Mouse (Mus musculus) heart, embryonic 16.5 days (tissue): ENCODE data around the gene Setd1a. TPM values are rescaled to one million over a fixed set of nuclear protein-coding genes. Genes with fewer than 3 reads are reported as not detected.
"Not testable (repeated sequence)": the region's sequence is repeated elsewhere in the genome, so short reads cannot be mapped to it uniquely, and the experiment has no call there.

Experiments used
- ATAC-seq: fragments of 200-750 bp; cut with Nextera tagmentation; replicated peaks from 2 replicates; pipeline ENCODE4 v1.8.0; 2017; ENCODE audit warnings: moderate number of reproducible peaks; ENCODE audit not compliant: insufficient read depth, low FRiP score; ENCODE audit errors: extremely low read depth
- H3K27ac ChIP-seq: fragments of 300-500 bp; sonication (generic); 2 replicates; pipeline ENCODE4 v1.5.1; 2014; ENCODE audit warnings: mild to moderate bottlenecking, low read length, control low read depth, moderate library complexity
- H3K27me3 ChIP-seq: fragments of 300-500 bp; sonication (generic); 2 replicates; pipeline ENCODE4 v1.6.1; 2014; ENCODE audit warnings: low read length, mixed read lengths; ENCODE audit not compliant: control insufficient read depth, insufficient read depth
- H3K36me3 ChIP-seq: fragments of 300-500 bp; sonication (generic); 2 replicates; pipeline ENCODE4 v1.6.1; 2014; ENCODE audit not compliant: control insufficient read depth, insufficient read depth
- H3K4me1 ChIP-seq: fragments of 300-500 bp; sonication (generic); 2 replicates; pipeline ENCODE4 v1.6.1; 2014; ENCODE audit warnings: low read length, mixed read lengths; ENCODE audit not compliant: control insufficient read depth, insufficient read depth
- H3K4me2 ChIP-seq: fragments of 300-500 bp; sonication (generic); 2 replicates; pipeline ENCODE4 v1.6.1; 2014; ENCODE audit warnings: low read depth, mild to moderate bottlenecking, control low read depth, low read length
- H3K4me3 ChIP-seq: fragments of 300-500 bp; sonication (generic); 2 replicates; pipeline ENCODE4 v1.5.1; 2014; ENCODE audit warnings: mild to moderate bottlenecking, control low read depth, low read length
- H3K9ac ChIP-seq: fragments of 300-500 bp; sonication (generic); 2 replicates; pipeline ENCODE4 v1.6.1; 2014; ENCODE audit warnings: low read length, control low read depth
- H3K9me3 ChIP-seq: fragments of 300-500 bp; sonication (generic); replicated peaks from 2 replicates; pipeline ENCODE4 v1.6.1; 2016; ENCODE audit warnings: low read length; ENCODE audit not compliant: control insufficient read depth
- WGBS: fragments of 180-500 bp; shearing (Covaris S2); extraction: QIAGEN DNeasy Blood & Tissue Kit; methylation state at CpG from one replicate; pipeline ENCODE4 v1.1.7; 2014; 5-methylcytosine and 5-hydroxymethylcytosine counted together
- polyA plus RNA-seq: library from polyadenylated mRNA; unstranded; fragments of >200 nt; fragmentation: Nextera tagmentation; extraction: Ambion mirVana; gene quantifications from 2 replicates; pipeline ENCODE4 v1.2.1, GENCODE M21; 2015

Setd1a gene
- polyA plus RNA-seq, 1 experiment from 2014 or later: 10.3 TPM

DNA sequence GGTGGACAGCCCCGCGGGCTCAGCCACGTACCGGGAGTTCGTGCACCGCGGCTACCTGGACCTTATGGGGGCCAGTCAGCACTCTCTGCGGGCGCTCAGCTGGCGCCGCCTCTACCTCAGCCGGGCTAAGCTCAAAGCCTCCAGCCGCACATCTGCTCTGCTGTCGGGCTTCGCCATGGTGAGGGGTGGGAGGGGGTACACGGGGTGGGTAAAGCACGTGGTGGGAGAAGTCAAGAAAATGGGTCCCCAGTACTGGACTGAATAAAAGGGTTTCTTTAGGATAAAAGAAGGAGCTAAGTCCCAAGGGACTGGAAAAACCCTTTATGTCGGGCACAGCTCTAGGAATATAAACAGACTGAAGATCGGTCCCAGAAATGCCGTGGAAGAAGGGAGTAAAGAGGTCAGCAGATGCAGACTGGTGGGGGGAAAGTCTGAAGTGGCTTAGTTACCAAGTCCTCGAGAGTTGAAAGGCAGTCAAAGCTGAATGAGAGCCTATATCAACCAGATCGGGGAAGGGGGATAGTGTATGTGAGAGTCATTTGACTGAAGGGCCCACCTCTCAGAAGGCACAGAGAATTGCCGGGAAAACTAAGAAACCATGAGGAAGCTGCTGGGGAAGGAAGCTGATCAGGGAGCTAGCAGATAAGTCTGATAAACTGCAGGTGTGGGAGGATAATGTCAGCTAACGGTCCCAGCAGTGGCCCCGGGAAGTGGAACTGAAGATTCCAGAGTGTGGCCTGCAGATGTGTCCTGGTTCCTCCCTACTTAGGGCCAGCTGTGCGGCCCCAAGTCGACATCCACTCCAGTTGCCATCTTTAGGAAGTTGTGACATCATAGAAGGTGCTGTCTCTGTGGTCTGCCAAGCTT, 6.2 kb upstream of the Setd1a start:
- under 1% methylated on average over 27 of the region's 27 CpGs for WGBS

DNA sequence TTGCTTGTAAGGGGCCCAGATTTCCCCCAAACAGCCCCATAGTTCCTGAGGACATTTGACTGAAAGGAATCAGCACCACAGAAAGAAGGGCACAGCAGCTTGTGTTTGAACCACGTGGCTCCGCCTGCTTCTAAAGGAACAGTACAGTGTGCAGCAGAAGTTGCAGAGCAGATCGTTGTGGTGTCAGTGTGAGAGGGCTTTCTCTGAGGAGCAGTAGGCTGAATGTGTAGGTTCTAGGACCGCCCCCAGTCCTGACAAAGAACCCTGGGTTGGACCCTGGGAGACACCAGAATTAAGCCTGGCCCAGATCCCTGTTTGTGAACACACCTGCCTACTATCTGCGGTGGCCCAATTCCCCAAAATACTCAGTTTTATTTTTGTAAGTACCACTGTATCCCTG, 5.2 kb upstream of the Setd1a start:
- Histone ChIP-seq H3K9me3 (no peaks in the 10 kb centered on the region), H3K9ac (no peak overlapping the region), H3K36me3 (peaks cover 6% of the 10 kb centered on the region), H3K27me3 (no peaks in the 10 kb centered on the region), H3K4me2 (peak overlapping the region; percentile 85; the same call in 1 of the 2 replicates), H3K27ac (no peak overlapping the region), H3K4me3 (peak overlapping the region; percentile 69; the same call in 1 of the 2 replicates), H3K4me1 (peaks cover 8% of the 10 kb centered on the region)
- 61% methylated on average over 5 of the region's 5 CpGs for WGBS
- no peak for ATAC-seq

More for the DNA sequence above, 6.2 kb upstream of the Setd1a start:
- H3K27ac ChIP-seq: peak overlapping the region; percentile 84
- H3K9ac ChIP-seq: peak overlapping the region; percentile 85
- peak overlapping the region; percentile 69 for H3K4me3 ChIP-seq
- ATAC-seq: peak; percentile 16; the same call in 1 of the 2 replicates
- peaks cover 6% of the 10 kb centered on the region; the same call in 1 of the 2 replicates for H3K4me1 ChIP-seq
- H3K36me3 ChIP-seq: peaks cover 9% of the 10 kb centered on the region
- peak overlapping the region; percentile 85 for H3K4me2 ChIP-seq
- H3K27me3 ChIP-seq: no peaks in the 10 kb centered on the region
- no peaks in the 10 kb centered on the region for H3K9me3 ChIP-seq

DNA sequence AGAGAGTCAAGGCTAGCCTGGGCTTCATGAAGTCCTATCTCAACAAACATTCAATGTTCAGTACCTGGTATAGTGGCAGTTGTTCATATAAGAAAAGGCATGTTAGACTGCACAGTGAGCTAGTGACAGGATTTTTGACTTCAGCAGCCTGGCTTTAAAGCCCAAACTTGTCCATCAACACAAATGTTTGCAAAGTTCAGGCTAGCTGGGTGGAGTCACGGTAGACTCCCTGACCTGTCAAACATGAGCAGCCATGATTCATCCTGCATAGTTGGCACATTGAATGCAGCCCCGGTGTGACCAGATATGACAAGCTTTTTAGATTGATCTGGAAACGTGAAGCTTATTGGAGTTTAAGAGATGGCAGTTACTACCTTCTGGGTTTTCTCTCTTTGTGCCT, 4.4 kb upstream of the Setd1a start:
- Histone ChIP-seq H3K4me2 (no peak overlapping the region), H3K27ac (no peak overlapping the region), H3K36me3 (peaks cover 6% of the 10 kb centered on the region), H3K9ac (no peak overlapping the region), H3K9me3 (no peaks in the 10 kb centered on the region), H3K4me1 (peaks cover 8% of the 10 kb centered on the region), H3K27me3 (no peaks in the 10 kb centered on the region), H3K4me3 (no peak overlapping the region)
- WGBS: 66% methylated on average over 3 of the region's 3 CpGs
- no peak for ATAC-seq

DNA sequence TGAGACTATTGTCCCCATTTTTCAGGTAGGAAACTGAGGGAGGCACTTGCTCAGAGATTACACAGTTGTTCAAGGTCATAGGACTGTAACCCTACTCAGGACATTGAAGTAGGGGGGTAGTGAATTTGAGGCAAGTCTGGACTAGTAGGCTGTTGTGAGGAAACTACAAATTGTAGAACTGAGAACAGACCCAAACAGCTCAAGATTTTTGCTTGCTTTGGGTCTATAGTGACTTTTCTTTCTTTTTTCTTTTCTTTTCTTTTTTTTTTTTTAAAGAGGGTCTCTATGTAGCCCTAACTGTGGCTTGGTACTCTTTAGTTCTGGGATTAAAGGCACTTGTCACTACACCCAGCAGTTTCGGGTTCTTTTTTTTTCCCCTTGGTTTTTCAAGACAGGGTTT, 3.9 kb upstream of the Setd1a start:
- Histone ChIP-seq H3K9ac (no peak overlapping the region), H3K4me3 (no peak overlapping the region), H3K27ac (no peak overlapping the region), H3K36me3 (peaks cover 6% of the 10 kb centered on the region), H3K9me3 (no peaks in the 10 kb centered on the region), H3K27me3 (no peaks in the 10 kb centered on the region), H3K4me2 (no peak overlapping the region), H3K4me1 (peaks cover 8% of the 10 kb centered on the region)
- no peak for ATAC-seq
- 86% methylated on average over 1 of the region's 1 CpGs for WGBS

DNA sequence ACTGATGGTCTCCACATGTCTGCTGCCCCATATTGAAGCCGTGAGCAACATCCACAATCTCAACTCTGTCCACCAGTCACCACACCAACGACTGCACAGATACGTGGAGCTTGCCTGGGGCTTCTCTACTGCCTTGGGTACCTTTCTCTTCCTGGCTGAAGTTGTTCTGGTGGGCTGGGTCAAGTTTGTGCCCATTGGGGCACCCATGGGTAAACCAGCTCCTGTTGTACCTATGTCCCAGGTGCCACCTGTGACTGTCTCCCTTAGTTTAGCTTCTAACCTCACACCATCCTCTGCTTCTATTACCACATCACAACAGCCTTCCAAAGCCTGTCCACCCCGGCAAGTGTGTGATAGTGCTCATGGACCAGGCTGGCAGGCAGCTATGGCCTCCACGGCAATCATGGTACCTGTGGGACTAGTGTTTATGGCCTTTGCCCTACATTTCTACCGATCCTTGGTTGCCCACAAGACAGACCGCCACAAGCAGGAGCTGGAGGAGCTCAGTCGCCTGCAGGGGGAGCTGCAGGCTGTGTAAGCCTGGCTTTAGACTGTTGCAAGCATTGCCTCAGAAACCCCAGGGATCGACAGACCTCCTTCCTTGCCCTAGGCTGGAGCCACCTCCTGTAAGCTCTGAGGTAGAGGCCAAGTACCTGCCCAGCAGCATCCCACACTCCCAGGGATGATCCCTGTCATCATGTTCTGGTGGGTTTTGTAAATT, 2.6 kb upstream of the Setd1a start:
- no peak overlapping the region for H3K4me2 ChIP-seq
- H3K4me3 ChIP-seq: no peak overlapping the region
- no peak for ATAC-seq
- H3K27ac ChIP-seq: no peak overlapping the region
- no peaks in the 10 kb centered on the region for H3K9me3 ChIP-seq
- H3K4me1 ChIP-seq: peaks cover 17% of the 10 kb centered on the region
- H3K9ac ChIP-seq: no peak overlapping the region
- WGBS: 44% methylated on average over 9 of the region's 9 CpGs
- no peaks in the 10 kb centered on the region for H3K36me3 ChIP-seq
- no peaks in the 10 kb centered on the region for H3K27me3 ChIP-seq

DNA sequence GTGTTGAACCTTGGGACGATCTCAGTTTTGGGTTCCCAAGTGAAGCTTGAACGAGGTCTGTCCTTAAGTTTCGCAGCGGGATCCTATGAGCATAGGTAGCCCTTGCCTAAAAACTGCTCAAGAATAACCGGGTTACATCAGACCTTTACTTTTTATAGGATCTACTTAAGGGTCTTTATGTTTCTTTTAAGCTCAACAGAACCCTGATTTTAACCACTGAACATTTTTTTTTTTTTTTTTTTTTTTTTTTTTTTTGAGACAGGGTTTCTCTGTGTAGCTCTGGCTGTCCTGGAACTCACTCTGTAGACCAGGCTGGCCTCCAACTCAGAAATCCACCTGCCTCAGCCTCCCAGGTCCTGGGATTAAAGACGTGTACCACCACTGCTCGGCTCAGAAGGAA, 633 bp upstream of the Setd1a start:
- Histone ChIP-seq H3K27ac (peak overlapping the region; percentile 99), H3K4me1 (peaks cover 11% of the 10 kb centered on the region), H3K9ac (peak overlapping the region; percentile 93), H3K4me2 (peak overlapping the region; percentile 76), H3K36me3 (peaks cover 12% of the 10 kb centered on the region), H3K4me3 (peak overlapping the region; percentile 78)
- 70% methylated on average over 7 of the region's 7 CpGs for WGBS
- H3K27me3 ChIP-seq, ATAC-seq, H3K9me3 ChIP-seq: not testable (repeated sequence)

DNA sequence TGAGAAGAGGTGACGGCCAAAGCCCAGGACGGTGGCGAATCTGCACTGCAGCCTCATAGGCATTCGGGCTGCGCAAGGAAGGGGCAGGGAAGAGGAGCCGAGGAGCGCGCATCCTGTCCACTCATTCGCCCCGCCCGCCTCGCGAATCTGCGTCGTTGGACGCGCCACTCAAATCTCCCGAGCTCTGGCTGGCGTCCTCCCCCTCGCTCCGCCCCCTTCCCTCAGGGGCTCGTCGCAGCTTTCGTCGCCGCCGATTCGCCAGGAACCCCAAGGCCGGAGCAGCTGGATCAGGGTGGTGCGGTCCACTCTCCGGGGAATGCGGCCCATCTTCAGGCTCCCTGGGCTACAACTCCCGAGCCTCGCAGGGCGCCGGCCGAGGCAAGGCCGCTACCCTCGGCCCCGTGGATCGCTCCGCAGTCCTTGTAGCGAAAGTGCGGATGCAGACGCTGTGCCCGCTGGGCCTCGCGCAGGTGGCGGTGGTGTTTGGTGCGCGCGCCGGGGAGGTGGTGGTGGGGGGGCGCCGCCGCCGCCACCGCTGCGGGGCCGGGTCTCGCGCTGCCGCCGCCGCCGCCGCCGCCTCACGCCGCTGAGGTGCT, 506 bp downstream of the Setd1a start:
- Histone ChIP-seq H3K36me3 (peaks cover 22% of the 10 kb centered on the region), H3K27ac (peak overlapping the region; percentile 99)

DNA sequence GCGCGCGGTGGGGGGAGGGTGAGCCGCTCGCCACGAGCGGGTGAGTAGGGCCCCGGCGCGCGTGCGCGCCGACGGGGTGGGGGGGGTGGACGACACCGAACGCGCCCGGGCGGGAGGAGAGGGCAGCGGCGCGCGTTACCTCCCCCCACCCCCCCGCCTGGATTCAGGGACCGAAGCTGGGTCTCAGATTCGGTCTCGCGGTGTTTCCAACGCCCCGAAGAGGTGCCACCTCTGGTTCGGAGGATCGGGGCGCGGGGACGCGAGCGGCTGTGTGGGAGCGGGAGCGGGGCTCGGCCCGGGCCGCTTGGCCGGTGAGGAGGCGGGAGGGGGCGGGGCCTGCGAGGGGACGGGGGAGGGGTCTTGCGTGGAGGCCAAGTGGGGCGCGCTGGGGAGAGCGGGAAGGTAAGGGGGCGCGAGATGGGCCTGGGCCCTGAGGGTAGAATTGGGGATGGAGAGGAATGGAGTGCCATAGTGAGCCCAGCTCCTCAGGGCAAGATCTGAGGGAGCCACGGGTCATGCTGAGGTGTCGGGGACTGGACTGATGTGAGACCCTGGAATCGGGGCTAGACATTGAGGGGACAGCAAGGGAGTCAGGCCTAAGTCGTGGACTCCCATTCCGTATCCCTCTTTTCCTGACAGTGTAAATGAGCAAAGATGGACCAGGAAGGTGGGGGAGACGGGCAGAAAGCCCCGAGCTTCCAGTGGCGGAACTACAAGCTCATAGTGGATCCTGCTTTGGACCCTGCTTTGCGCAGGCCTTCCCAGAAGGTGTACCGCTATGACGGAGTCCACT, 1.2 kb downstream of the Setd1a start:
- no peaks in the 10 kb centered on the region for H3K9me3 ChIP-seq
- WGBS: 2% methylated on average over 63 of the region's 66 CpGs
- H3K4me3 ChIP-seq: peak overlapping the region; percentile 78
- peak overlapping the region; percentile 93 for H3K9ac ChIP-seq
- peaks cover 27% of the 10 kb centered on the region for H3K36me3 ChIP-seq
- H3K4me2 ChIP-seq: peak overlapping the region; percentile 77
- peak; percentile 47 for ATAC-seq
- peaks cover 11% of the 10 kb centered on the region for H3K4me1 ChIP-seq
- H3K27ac ChIP-seq: peak overlapping the region; percentile 99
- no peaks in the 10 kb centered on the region for H3K27me3 ChIP-seq

More for the DNA sequence above, 506 bp downstream of the Setd1a start:
- H3K4me3 ChIP-seq: peak overlapping the region; percentile 78
- H3K9ac ChIP-seq: peak overlapping the region; percentile 93
- no peaks in the 10 kb centered on the region for H3K27me3 ChIP-seq
- under 1% methylated on average over 70 of the region's 70 CpGs for WGBS
- H3K4me2 ChIP-seq: peak overlapping the region; percentile 76
- H3K9me3 ChIP-seq: no peaks in the 10 kb centered on the region
- peak; percentile 91 for ATAC-seq
- peaks cover 11% of the 10 kb centered on the region for H3K4me1 ChIP-seq
